Mouse (Mus musculus) forebrain, embryonic 16.5 days (tissue): ENCODE measurements around the gene Fgfr2. TPM values are rescaled to one million over a fixed set of nuclear protein-coding genes. Genes with fewer than 3 reads are reported as not detected.
A peak's percentile ranks its signal among the peaks of the same experiment; 100 is the strongest.

Experiments used
- ATAC-seq: fragments of 200-750 bp; cut with Nextera tagmentation; 2 replicates; pipeline ENCODE4 v1.8.0; 2017; ENCODE audit warnings: mild to moderate bottlenecking, moderate library complexity
- H3K27ac ChIP-seq: fragments of 300-500 bp; sonication (generic); 2 replicates; pipeline ENCODE4 v1.5.1; 2014; ENCODE audit warnings: low read length, control low read depth
- H3K27me3 ChIP-seq: fragments of 300-500 bp; sonication (generic); replicated peaks from 2 replicates; pipeline ENCODE4 v1.6.1; 2014; ENCODE audit warnings: low read length; ENCODE audit not compliant: control insufficient read depth, insufficient read depth
- H3K36me3 ChIP-seq: fragments of 300-500 bp; sonication (generic); 2 replicates; pipeline ENCODE4 v1.6.1; 2014; ENCODE audit not compliant: control insufficient read depth, insufficient read depth
- H3K4me1 ChIP-seq: fragments of 300-500 bp; sonication (generic); replicated peaks from 2 replicates; pipeline ENCODE4 v1.6.1; 2014; ENCODE audit warnings: low read length; ENCODE audit not compliant: control insufficient read depth, insufficient read depth
- H3K4me2 ChIP-seq: fragments of 300-500 bp; sonication (generic); 2 replicates; pipeline ENCODE4 v1.6.1; 2014; ENCODE audit warnings: mild to moderate bottlenecking, low read length, control low read depth
- H3K4me3 ChIP-seq: fragments of 300-500 bp; sonication (generic); replicated peaks from 2 replicates; pipeline ENCODE4 v1.5.1; 2014; ENCODE audit warnings: mild to moderate bottlenecking, low read length, control low read depth
- H3K9ac ChIP-seq: fragments of 300-500 bp; sonication (generic); replicated peaks from 2 replicates; pipeline ENCODE4 v1.6.1; 2014; ENCODE audit warnings: low read depth, low read length, control low read depth
- H3K9me3 ChIP-seq: fragments of 300-500 bp; sonication (generic); 2 replicates; pipeline ENCODE4 v1.6.1; 2016; ENCODE audit warnings: low read length; ENCODE audit not compliant: control insufficient read depth
- WGBS: fragments of 180-500 bp; shearing (Covaris S2); extraction: QIAGEN DNeasy Blood & Tissue Kit; methylation state at CpG from one replicate; pipeline ENCODE4 v1.1.7; 2014; 5-methylcytosine and 5-hydroxymethylcytosine counted together
- polyA plus RNA-seq: library from polyadenylated mRNA; unstranded; fragments of >200 nt; fragmentation: Nextera tagmentation; extraction: Ambion mirVana; gene quantifications from 2 replicates; pipeline ENCODE4 v1.2.1, GENCODE M21; 2015

Gene Fgfr2
- polyA plus RNA-seq, 1 experiment from 2014 or later: 39.2 TPM

GRCm38 (mm10) chr7:130577388-130578003 is 2545.7 kb downstream of the Fgfr2 start, which contains the start of gene Tacc2:
Gene Tacc2 (plus strand): TSS chr7:130577438.
- WGBS: 57% methylated on average over 15 of the region's 15 CpGs
- H3K9ac ChIP-seq: no peak within 1 kb of the TSS
- no peak within 1 kb of the TSS for H3K27ac ChIP-seq
- no peaks in the 10 kb centered on the region for H3K27me3 ChIP-seq
- no peak within 1 kb of the TSS for H3K4me3 ChIP-seq
- no peak for ATAC-seq
- H3K4me2 ChIP-seq: peak within 1 kb of the TSS; percentile 4; the same call in 1 of the 2 replicates
- peaks cover 14% of the 10 kb centered on the region for H3K4me1 ChIP-seq
- H3K36me3 ChIP-seq: no peaks in the 10 kb centered on the region
- H3K9me3 ChIP-seq: no peaks in the 10 kb centered on the region

GRCm38 (mm10) chr7:130576981-130577380 is 2546.2 kb downstream of the Fgfr2 start:
- H3K4me3 ChIP-seq: no peak overlapping the region
- WGBS: 24% methylated on average over 10 of the region's 10 CpGs
- H3K36me3 ChIP-seq: no peaks in the 10 kb centered on the region
- H3K27me3 ChIP-seq: no peaks in the 10 kb centered on the region
- H3K4me1 ChIP-seq: peaks cover 14% of the 10 kb centered on the region
- no peak overlapping the region for H3K9ac ChIP-seq
- peak overlapping the region; percentile 4; the same call in 1 of the 2 replicates for H3K4me2 ChIP-seq
- H3K9me3 ChIP-seq: no peaks in the 10 kb centered on the region
- H3K27ac ChIP-seq: no peak overlapping the region
- ATAC-seq: peak; percentile 40; the same call in 1 of the 2 replicates

- WGBS: 22% methylated on average over 13 of the region's 13 CpGs
Measured at GRCm38 (mm10) chr7:130574211-130574991, 2548.7 kb downstream of the Fgfr2 start.

GRCm38 (mm10) chr7:130573746-130574145 is 2549.4 kb downstream of the Fgfr2 start:
- no peaks in the 10 kb centered on the region for H3K27me3 ChIP-seq
- no peak overlapping the region for H3K4me2 ChIP-seq
- H3K9me3 ChIP-seq: no peaks in the 10 kb centered on the region
- no peaks in the 10 kb centered on the region for H3K36me3 ChIP-seq
- H3K4me1 ChIP-seq: peaks cover 19% of the 10 kb centered on the region
- H3K27ac ChIP-seq: no peak overlapping the region
- H3K9ac ChIP-seq: no peak overlapping the region
- H3K4me3 ChIP-seq: no peak overlapping the region
- WGBS: 86% methylated on average over 10 of the region's 10 CpGs
- no peak for ATAC-seq

More at GRCm38 (mm10) chr7:130574211-130574991, 2548.7 kb downstream of the Fgfr2 start:
- Histone ChIP-seq H3K4me2 (no peak overlapping the region), H3K4me1 (peaks cover 19% of the 10 kb centered on the region), H3K27me3 (no peaks in the 10 kb centered on the region), H3K36me3 (no peaks in the 10 kb centered on the region), H3K4me3 (no peak overlapping the region), H3K9me3 (no peaks in the 10 kb centered on the region), H3K27ac (no peak overlapping the region), H3K9ac (no peak overlapping the region)
- ATAC-seq: peak; percentile 42

- H3K27me3 ChIP-seq: no peaks in the 10 kb centered on the region
- 77% methylated on average over 9 of the region's 11 CpGs for WGBS
- no peak within 1 kb of the TSS for H3K4me3 ChIP-seq
- H3K9me3 ChIP-seq: no peaks in the 10 kb centered on the region
- no peak for ATAC-seq
- H3K9ac ChIP-seq: no peak within 1 kb of the TSS
- H3K36me3 ChIP-seq: no peaks in the 10 kb centered on the region
- no peak within 1 kb of the TSS for H3K4me2 ChIP-seq
- H3K4me1 ChIP-seq: peaks cover 19% of the 10 kb centered on the region
- no peak within 1 kb of the TSS for H3K27ac ChIP-seq
Measured at GRCm38 (mm10) chr7:130572821-130573220, 2550.3 kb downstream of the Fgfr2 start, which contains the start of gene Nsmce4a. Gene Nsmce4a (minus strand): TSS chr7:130573118.

GRCm38 (mm10) chr7:130570472-130570871 is 2552.7 kb downstream of the Fgfr2 start:
- Histone ChIP-seq H3K9me3 (no peaks in the 10 kb centered on the region), H3K9ac (no peak overlapping the region), H3K27me3 (no peaks in the 10 kb centered on the region), H3K36me3 (no peaks in the 10 kb centered on the region), H3K4me1 (peaks cover 7% of the 10 kb centered on the region), H3K4me3 (no peak overlapping the region), H3K4me2 (no peak overlapping the region), H3K27ac (no peak overlapping the region; the same call in 1 of the 2 replicates)
- WGBS: 14% methylated on average over 7 of the region's 7 CpGs
- 0 out of 2 replicates have a peak, but pooled peaks have one; percentile 57 for ATAC-seq

DNA sequence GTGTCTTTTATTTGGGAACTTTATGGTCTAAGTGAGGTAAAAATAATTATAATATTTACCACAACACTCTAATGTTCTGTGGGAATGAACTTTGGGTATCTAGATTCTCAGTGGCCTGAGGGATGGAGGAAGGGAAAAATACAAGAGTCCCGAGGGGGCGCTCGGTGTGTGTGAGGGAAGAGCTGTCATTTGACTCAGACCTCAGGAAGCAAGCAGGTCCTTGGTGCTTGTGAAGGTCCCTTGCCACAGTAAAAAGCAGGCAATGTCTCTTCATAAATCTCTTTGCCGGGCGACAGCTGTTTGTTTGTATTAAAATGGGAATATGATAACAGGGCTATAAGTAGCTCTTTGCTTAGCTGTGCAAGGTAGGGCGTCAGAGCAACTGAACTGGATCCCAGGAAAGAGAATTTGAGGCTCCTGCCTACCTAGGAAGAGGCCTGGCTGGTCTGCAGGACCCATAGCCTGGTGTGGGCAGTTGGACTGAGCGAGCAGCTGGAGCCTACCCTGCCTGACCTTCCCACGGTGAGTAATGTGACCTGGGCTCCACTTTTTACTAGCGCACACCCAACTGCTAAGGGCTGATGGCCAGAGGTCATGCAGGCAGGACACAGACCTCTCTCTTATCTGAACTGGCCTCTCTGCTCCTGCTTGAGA is 2554.2 kb downstream of the Fgfr2 start:
- H3K4me1 ChIP-seq: peaks cover 7% of the 10 kb centered on the region
- no peak for ATAC-seq
- no peaks in the 10 kb centered on the region for H3K27me3 ChIP-seq
- no peaks in the 10 kb centered on the region for H3K9me3 ChIP-seq
- H3K4me2 ChIP-seq: no peak overlapping the region
- no peak overlapping the region for H3K4me3 ChIP-seq
- no peaks in the 10 kb centered on the region for H3K36me3 ChIP-seq
- no peak overlapping the region for H3K27ac ChIP-seq
- no peak overlapping the region for H3K9ac ChIP-seq
- WGBS: 88% methylated on average over 9 of the region's 9 CpGs

- H3K36me3 ChIP-seq: no peaks in the 10 kb centered on the region
- ATAC-seq: 0 out of 2 replicates have a peak, but pooled peaks have one; percentile 57
- no peak overlapping the region for H3K4me2 ChIP-seq
- H3K4me3 ChIP-seq: no peak overlapping the region
- no peaks in the 10 kb centered on the region for H3K9me3 ChIP-seq
- no peak overlapping the region; the same call in 1 of the 2 replicates for H3K27ac ChIP-seq
- H3K4me1 ChIP-seq: peaks cover 2% of the 10 kb centered on the region
- 51% methylated on average over 3 of the region's 3 CpGs for WGBS
- H3K27me3 ChIP-seq: no peaks in the 10 kb centered on the region
- no peak overlapping the region for H3K9ac ChIP-seq
Measured at GRCm38 (mm10) chr7:130564596-130564995, 2558.6 kb downstream of the Fgfr2 start.

DNA sequence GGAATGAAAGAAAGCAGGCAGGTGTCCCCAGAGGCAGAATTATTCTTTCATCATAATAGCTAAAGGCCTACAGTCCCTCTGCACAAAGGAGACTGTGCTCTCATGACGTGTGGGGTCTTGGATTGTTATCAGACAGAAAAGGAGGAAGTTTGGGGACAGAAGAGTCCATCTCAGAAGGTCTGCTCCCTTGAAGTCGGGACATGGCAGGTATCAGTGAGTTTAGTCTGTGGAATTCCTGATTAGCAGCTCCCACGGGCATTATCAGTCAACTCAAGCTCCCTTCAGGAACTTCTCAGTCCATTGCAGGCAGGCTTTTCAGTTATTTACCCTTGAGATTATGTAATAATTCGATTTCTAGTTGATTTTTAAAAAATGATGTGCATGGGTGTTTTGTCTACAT is 2559.3 kb downstream of the Fgfr2 start:
- ATAC-seq: no peak
- Histone ChIP-seq H3K4me3 (no peak overlapping the region), H3K4me1 (peaks cover 2% of the 10 kb centered on the region), H3K36me3 (no peaks in the 10 kb centered on the region), H3K9me3 (no peaks in the 10 kb centered on the region), H3K27ac (no peak overlapping the region), H3K4me2 (no peak overlapping the region), H3K9ac (no peak overlapping the region), H3K27me3 (no peaks in the 10 kb centered on the region)
- 65% methylated on average over 4 of the region's 4 CpGs for WGBS
